Mouse (Mus musculus): Measurements from ENCODE around the gene Fndc3b. TPM values are rescaled to one million over a fixed set of nuclear protein-coding genes. Genes with fewer than 3 reads are reported as not detected.

The Fndc3b gene
- 8.2 and 8.8 TPM in 2 replicates for polyA plus RNA-seq (2015; fragmentation: Nextera tagmentation; extraction: Ambion mirVana)

- Histone ChIP-seq H3K27me3 (ENCODE audit: control insufficient read depth, insufficient read depth, low read depth, low read length) (no peaks in the 10 kb centered on the region), H3K4me2 (ENCODE audit: low read length) (peak within 1 kb of the TSS; percentile 79), H3K36me3 (ENCODE audit: control insufficient read depth, insufficient read depth, low read length) (no peaks in the 10 kb centered on the region), H3K9me3 (replicated peaks; ENCODE audit: control insufficient read depth, low read length, poor library complexity, severe bottlenecking) (no peaks in the 10 kb centered on the region), H3K27ac (ENCODE audit: low read length) (peak within 1 kb of the TSS; percentile 90), H3K4me3 (ENCODE audit: low read depth, low read length) (peak within 1 kb of the TSS; percentile 88), H3K9ac (ENCODE audit: low read depth, low read length) (peak within 1 kb of the TSS; percentile 82), H3K4me1 (ENCODE audit: control insufficient read depth, insufficient read depth, low read length) (peaks cover 11% of the 10 kb centered on the region; the same call in 1 of the 2 replicates)
- under 1% methylated on average over 60 of the region's 90 CpGs for WGBS
- peak; percentile 97 for ATAC-seq
These were observed at the start of gene Fndc3b for GRCm38 (mm10) chr3:27710648-27711428. Fndc3b (minus strand) TSS chr3:27711307.

- H3K4me2 ChIP-seq (ENCODE audit: low read length), result no peak overlapping the region
- 71% methylated on average over 2 of the region's 2 CpGs for WGBS
- no peak overlapping the region for H3K4me3 ChIP-seq (ENCODE audit: low read depth, low read length)
- no peaks in the 10 kb centered on the region for H3K36me3 ChIP-seq (ENCODE audit: control insufficient read depth, insufficient read depth, low read length)
- no peaks in the 10 kb centered on the region for H3K9me3 ChIP-seq (replicated peaks; ENCODE audit: control insufficient read depth, low read length, poor library complexity, severe bottlenecking)
- no peaks in the 10 kb centered on the region for H3K4me1 ChIP-seq (ENCODE audit: control insufficient read depth, insufficient read depth, low read length)
- no peaks in the 10 kb centered on the region for H3K27me3 ChIP-seq (ENCODE audit: control insufficient read depth, insufficient read depth, low read depth, low read length)
- no peak overlapping the region for H3K9ac ChIP-seq (ENCODE audit: low read depth, low read length)
- no peak for ATAC-seq
- H3K27ac ChIP-seq (ENCODE audit: low read length), result no peak overlapping the region
These were observed 49.2 kb upstream of the Fndc3b start for GRCm38 (mm10) chr3:27760278-27760677.

- WGBS, result 57% methylated on average over 6 of the region's 6 CpGs
- Histone ChIP-seq H3K4me1 (ENCODE audit: control insufficient read depth, insufficient read depth, low read length) (no peaks in the 10 kb centered on the region), H3K36me3 (ENCODE audit: control insufficient read depth, insufficient read depth, low read length) (no peaks in the 10 kb centered on the region), H3K9ac (ENCODE audit: low read depth, low read length) (no peak overlapping the region), H3K27me3 (ENCODE audit: control insufficient read depth, insufficient read depth, low read depth, low read length) (no peaks in the 10 kb centered on the region), H3K9me3 (replicated peaks; ENCODE audit: control insufficient read depth, low read length, poor library complexity, severe bottlenecking) (no peaks in the 10 kb centered on the region), H3K27ac (ENCODE audit: low read length) (no peak overlapping the region), H3K4me3 (ENCODE audit: low read depth, low read length) (no peak overlapping the region), H3K4me2 (ENCODE audit: low read length) (no peak overlapping the region)
- ATAC-seq, result no peak
These were observed 47.9 kb upstream of the Fndc3b start for GRCm38 (mm10) chr3:27758976-27759375.

GRCm38 (mm10) chr3:27751657-27752056, 40.5 kb upstream of the Fndc3b start:
- Histone ChIP-seq H3K27ac (ENCODE audit: low read length) (no peak overlapping the region), H3K9ac (ENCODE audit: low read depth, low read length) (no peak overlapping the region), H3K4me1 (ENCODE audit: control insufficient read depth, insufficient read depth, low read length) (no peaks in the 10 kb centered on the region), H3K4me2 (ENCODE audit: low read length) (no peak overlapping the region), H3K4me3 (ENCODE audit: low read depth, low read length) (no peak overlapping the region), H3K27me3 (ENCODE audit: control insufficient read depth, insufficient read depth, low read depth, low read length) (no peaks in the 10 kb centered on the region), H3K9me3 (replicated peaks; ENCODE audit: control insufficient read depth, low read length, poor library complexity, severe bottlenecking) (no peaks in the 10 kb centered on the region), H3K36me3 (ENCODE audit: control insufficient read depth, insufficient read depth, low read length) (no peaks in the 10 kb centered on the region)
- no peak for ATAC-seq
- WGBS, result 77% methylated on average over 5 of the region's 5 CpGs

GRCm38 (mm10) chr3:27751156-27751555, 40.0 kb upstream of the Fndc3b start:
- Histone ChIP-seq H3K27ac (ENCODE audit: low read length) (no peak overlapping the region), H3K4me1 (ENCODE audit: control insufficient read depth, insufficient read depth, low read length) (no peaks in the 10 kb centered on the region), H3K36me3 (ENCODE audit: control insufficient read depth, insufficient read depth, low read length) (no peaks in the 10 kb centered on the region), H3K4me3 (ENCODE audit: low read depth, low read length) (no peak overlapping the region), H3K4me2 (ENCODE audit: low read length) (no peak overlapping the region), H3K9ac (ENCODE audit: low read depth, low read length) (no peak overlapping the region), H3K27me3 (ENCODE audit: control insufficient read depth, insufficient read depth, low read depth, low read length) (no peaks in the 10 kb centered on the region), H3K9me3 (replicated peaks; ENCODE audit: control insufficient read depth, low read length, poor library complexity, severe bottlenecking) (no peaks in the 10 kb centered on the region)
- 81% methylated on average over 5 of the region's 5 CpGs for whole genome bisulfite sequencing
- ATAC-seq, result no peak

- H3K27me3 ChIP-seq (ENCODE audit: control insufficient read depth, insufficient read depth, low read depth, low read length), result no peaks in the 10 kb centered on the region
- no peak overlapping the region for H3K4me2 ChIP-seq (ENCODE audit: low read length)
- no peaks in the 10 kb centered on the region for H3K36me3 ChIP-seq (ENCODE audit: control insufficient read depth, insufficient read depth, low read length)
- no peak overlapping the region for H3K4me3 ChIP-seq (ENCODE audit: low read depth, low read length)
- no peaks in the 10 kb centered on the region for H3K9me3 ChIP-seq (replicated peaks; ENCODE audit: control insufficient read depth, low read length, poor library complexity, severe bottlenecking)
- H3K9ac ChIP-seq (ENCODE audit: low read depth, low read length), result no peak overlapping the region
- no peak for ATAC-seq
- H3K4me1 ChIP-seq (ENCODE audit: control insufficient read depth, insufficient read depth, low read length), result no peaks in the 10 kb centered on the region
- WGBS, result 95% methylated on average over 9 of the region's 9 CpGs
- no peak overlapping the region for H3K27ac ChIP-seq (ENCODE audit: low read length)
These were observed 34.5 kb upstream of the Fndc3b start for GRCm38 (mm10) chr3:27745651-27746050.

GRCm38 (mm10) chr3:27744754-27745153, 33.6 kb upstream of the Fndc3b start:
- Histone ChIP-seq H3K4me3 (ENCODE audit: low read depth, low read length) (no peak overlapping the region), H3K36me3 (ENCODE audit: control insufficient read depth, insufficient read depth, low read length) (no peaks in the 10 kb centered on the region), H3K4me2 (ENCODE audit: low read length) (no peak overlapping the region), H3K9ac (ENCODE audit: low read depth, low read length) (no peak overlapping the region), H3K4me1 (ENCODE audit: control insufficient read depth, insufficient read depth, low read length) (no peaks in the 10 kb centered on the region), H3K27ac (ENCODE audit: low read length) (no peak overlapping the region), H3K27me3 (ENCODE audit: control insufficient read depth, insufficient read depth, low read depth, low read length) (no peaks in the 10 kb centered on the region), H3K9me3 (replicated peaks; ENCODE audit: control insufficient read depth, low read length, poor library complexity, severe bottlenecking) (no peaks in the 10 kb centered on the region)
- no peak for ATAC-seq
- WGBS, result 60% methylated on average over 7 of the region's 7 CpGs

- H3K27me3 ChIP-seq (ENCODE audit: control insufficient read depth, insufficient read depth, low read depth, low read length), result no peaks in the 10 kb centered on the region
- H3K27ac ChIP-seq (ENCODE audit: low read length), result no peak overlapping the region
- ATAC-seq, result no peak
- no peaks in the 10 kb centered on the region for H3K9me3 ChIP-seq (replicated peaks; ENCODE audit: control insufficient read depth, low read length, poor library complexity, severe bottlenecking)
- WGBS, result 80% methylated on average over 9 of the region's 9 CpGs
- H3K4me1 ChIP-seq (ENCODE audit: control insufficient read depth, insufficient read depth, low read length), result no peaks in the 10 kb centered on the region
- H3K36me3 ChIP-seq (ENCODE audit: control insufficient read depth, insufficient read depth, low read length), result no peaks in the 10 kb centered on the region
- H3K4me3 ChIP-seq (ENCODE audit: low read depth, low read length), result no peak overlapping the region
- H3K4me2 ChIP-seq (ENCODE audit: low read length), result no peak overlapping the region
- no peak overlapping the region for H3K9ac ChIP-seq (ENCODE audit: low read depth, low read length)
These were observed 32.4 kb upstream of the Fndc3b start for GRCm38 (mm10) chr3:27743271-27744145.

- no peak overlapping the region for H3K9ac ChIP-seq (ENCODE audit: low read depth, low read length)
- no peak overlapping the region for H3K27ac ChIP-seq (ENCODE audit: low read length)
- H3K4me2 ChIP-seq (ENCODE audit: low read length), result no peak overlapping the region
- H3K27me3 ChIP-seq (ENCODE audit: control insufficient read depth, insufficient read depth, low read depth, low read length), result no peaks in the 10 kb centered on the region
- no peaks in the 10 kb centered on the region for H3K36me3 ChIP-seq (ENCODE audit: control insufficient read depth, insufficient read depth, low read length)
- no peak overlapping the region for H3K4me3 ChIP-seq (ENCODE audit: low read depth, low read length)
- no peaks in the 10 kb centered on the region for H3K4me1 ChIP-seq (ENCODE audit: control insufficient read depth, insufficient read depth, low read length)
- ATAC-seq, result no peak
- WGBS, result 77% methylated on average over 2 of the region's 2 CpGs
- H3K9me3 ChIP-seq (replicated peaks; ENCODE audit: control insufficient read depth, low read length, poor library complexity, severe bottlenecking), result no peaks in the 10 kb centered on the region
These were observed 31.0 kb upstream of the Fndc3b start for GRCm38 (mm10) chr3:27742124-27742523.
